Mouse (Mus musculus): ENCODE results near the gene Srgap1.

The Srgap1 gene

DNA sequence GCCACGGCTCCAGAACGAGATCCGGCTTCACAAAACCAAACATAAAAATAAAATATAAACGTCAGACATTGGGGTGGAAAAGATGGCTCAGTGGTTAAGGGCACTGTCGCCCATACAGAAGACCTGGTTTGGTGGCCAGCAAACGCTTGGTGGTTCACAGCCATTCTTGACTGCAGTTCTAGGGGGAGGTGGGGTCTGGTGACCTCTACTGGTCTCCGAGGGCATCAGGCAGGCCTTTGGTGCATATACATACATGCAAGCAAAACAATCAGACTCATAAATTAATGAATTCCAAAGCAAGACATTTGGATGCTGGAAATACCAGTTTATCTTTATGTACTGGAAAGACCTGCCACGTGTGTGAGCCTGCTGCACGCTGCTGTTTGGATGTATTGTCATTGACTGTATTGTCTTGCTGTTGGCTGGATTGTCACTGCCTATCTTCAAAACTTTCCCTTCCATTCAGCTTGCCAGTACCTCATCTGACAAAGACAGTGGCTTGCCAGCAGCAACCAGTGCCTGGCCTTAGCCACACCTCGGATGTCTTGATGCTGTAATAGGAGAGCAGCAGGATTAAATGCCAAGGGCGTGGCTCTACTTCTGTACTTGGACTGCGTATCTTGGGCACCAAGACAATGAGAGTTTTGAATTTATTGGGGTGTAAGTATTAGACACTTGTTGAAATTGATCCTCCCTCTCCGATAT is 282.5 kb downstream of the Srgap1 start:
- no peak for DNase-seq (ENCODE audit: low read depth, low spot score)

GRCm38 (mm10) chr10:121763191-121763590 is 283.9 kb downstream of the Srgap1 start:
- no peak for DNase-seq (ENCODE audit: low read depth, low spot score)

- DNase-seq (ENCODE audit: low read depth, low spot score) = no peak
Observed at GRCm38 (mm10) chr10:121762141-121762540, 285.0 kb downstream of the Srgap1 start.

- DNase-seq (ENCODE audit: low read depth, low spot score) = no peak
Observed at GRCm38 (mm10) chr10:121759095-121759494, 288.0 kb downstream of the Srgap1 start.

- DNase-seq (ENCODE audit: low read depth, low spot score) = peak; percentile 20
Observed at GRCm38 (mm10) chr10:121756677-121757076, 290.4 kb downstream of the Srgap1 start.

GRCm38 (mm10) chr10:121755822-121756221 is 291.3 kb downstream of the Srgap1 start:
- no peak for DNase-seq (ENCODE audit: low read depth, low spot score)

DNA sequence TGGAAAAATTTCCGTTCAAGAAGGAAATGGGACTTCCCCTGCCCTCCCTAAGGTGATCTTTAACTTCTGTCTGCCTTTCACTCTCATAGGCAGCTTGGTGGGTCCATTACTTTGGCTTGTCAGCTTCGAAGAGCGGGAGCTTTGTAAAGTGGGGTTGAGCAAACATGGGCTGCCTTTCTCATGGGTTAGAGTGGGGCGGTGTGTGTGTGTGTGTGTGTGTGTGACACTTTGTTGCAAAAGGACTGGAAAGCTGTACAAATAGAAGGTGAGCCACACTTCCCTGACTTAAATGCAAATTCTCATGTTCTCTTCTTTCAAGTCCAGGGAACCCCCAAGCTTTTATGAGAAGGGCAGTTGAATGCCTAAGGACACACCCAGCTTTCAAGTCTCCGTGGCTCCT is 292.9 kb downstream of the Srgap1 start:
- DNase-seq (ENCODE audit: low read depth, low spot score) = no peak

DNA sequence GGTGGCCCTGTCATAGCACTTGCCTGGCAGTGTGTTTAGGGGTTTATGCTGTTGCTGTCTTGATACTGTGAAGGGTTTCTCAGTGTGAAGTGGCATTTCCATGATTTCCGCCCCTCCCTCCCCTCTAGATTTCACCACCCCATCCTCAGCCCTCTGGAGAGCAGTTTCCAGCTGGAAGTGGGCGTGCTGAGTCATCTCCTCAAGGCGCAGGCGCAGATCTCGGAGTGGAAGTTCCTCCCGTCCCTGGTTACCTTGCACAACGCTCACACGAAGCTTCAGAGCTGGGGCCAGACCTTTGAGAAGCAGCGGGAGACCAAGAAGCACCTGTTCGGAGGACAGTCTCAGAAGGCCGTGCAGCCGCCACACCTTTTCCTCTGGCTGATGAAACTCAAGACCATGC is 296.9 kb downstream of the Srgap1 start:
- DNase-seq (ENCODE audit: low read depth, low spot score) = no peak

- no peak for DNase-seq (ENCODE audit: low read depth, low spot score)
Observed at GRCm38 (mm10) chr10:121742336-121742735, 304.8 kb downstream of the Srgap1 start.

DNA sequence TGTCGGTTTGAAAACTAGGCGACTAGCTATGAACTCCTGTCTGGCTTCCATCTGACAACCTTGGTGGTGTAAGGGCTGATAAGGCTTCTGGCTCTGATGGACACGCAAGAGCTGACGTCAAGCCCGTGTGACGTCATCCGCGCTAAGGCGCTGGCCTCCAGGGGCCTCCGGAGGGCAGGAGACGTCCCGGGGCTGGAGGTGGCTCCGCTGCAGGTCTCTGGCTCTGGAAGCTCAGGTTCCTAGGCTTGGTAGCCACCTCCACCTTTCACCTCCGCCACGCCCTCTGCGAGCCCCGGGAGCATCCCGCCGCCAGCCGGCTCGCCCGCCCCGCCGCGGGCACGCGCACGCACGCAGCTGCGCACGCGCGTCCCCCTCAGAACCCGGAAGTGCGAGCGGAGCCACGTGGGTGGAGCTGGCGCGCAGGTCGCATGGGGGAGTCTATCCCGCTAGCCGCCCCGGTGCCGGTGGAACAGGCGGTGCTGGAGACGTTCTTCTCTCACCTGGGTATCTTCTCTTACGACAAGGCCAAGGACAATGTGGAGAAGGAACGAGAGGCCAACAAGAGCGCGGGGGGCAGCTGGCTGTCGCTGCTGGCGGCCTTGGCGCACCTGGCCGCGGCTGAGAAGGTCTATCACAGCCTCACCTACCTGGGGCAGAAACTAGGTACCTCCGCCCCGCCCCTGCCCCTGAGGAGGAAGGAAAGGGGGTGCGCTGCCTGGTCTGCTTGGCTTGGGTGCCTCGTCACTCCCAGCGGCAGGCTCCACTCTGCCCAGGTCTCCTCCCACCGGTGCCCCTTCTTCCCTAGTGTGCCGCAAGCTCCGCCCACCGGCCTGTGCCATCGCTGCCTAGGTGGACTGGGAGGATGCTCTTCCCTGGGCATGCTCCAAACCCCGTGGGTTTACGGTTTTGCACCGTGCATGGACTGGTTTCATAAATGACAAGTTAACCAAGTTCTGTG is 307.3 kb downstream of the Srgap1 start, which contains the start of gene BC048403:
BC048403 (plus strand) TSS at position 390 of the 958 bp plus-strand sequence.
- DNase-seq (ENCODE audit: low read depth, low spot score) = peak; percentile 71

DNA sequence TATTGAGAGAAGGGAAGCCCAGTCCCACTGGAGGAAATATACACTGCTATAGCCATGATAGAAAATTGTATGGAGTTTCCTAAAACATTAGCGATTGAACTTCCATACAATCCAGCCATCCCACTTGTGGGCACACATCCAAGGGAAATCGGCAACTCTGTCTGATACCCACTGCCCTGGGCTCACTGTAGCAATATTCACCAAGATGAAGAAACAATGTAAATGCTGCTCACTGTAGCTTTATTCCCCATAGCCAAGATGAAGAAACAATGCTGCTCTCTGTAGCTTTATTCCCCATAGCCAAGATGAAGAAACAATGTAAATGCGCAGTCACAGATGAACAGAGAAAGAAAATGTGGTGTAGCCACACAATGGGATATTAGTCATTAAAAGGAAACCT is 309.9 kb downstream of the Srgap1 start:
- DNase-seq (ENCODE audit: low read depth, low spot score) = no peak

DNA sequence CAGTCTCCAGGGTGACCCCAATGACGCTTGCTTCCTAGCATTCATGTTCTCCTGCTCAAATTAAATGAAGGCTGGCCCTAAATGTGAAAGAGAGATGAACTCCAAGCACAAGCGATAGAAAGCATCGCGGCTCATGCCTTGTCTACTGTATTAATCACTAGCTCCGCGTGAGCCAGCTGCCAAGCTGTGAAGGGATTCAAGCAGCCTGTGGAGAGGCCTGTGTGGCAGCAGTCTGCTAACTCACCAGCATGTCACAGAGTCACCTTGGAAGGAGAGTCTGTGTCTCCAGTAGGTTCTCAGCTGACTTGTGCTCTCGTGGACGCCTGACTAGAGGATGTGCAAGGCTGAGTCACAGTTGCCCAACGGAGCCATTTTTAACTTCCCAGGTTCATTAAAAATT is 314.6 kb downstream of the Srgap1 start:
- DNase-seq (ENCODE audit: low read depth, low spot score) = no peak

- DNase-seq (ENCODE audit: low read depth, low spot score) = no peak
Observed at GRCm38 (mm10) chr10:121731048-121731725, 315.9 kb downstream of the Srgap1 start.

Data from 3T3-L1 (cell line).